Mouse (Mus musculus) left cerebral cortex, adult 18-20 months (tissue): ENCODE measurements at regions not wholly inside any gene's neighbourhood (a gene's known extent, or its start where the extent isn't known, plus 50 kb on each side); places are given as distances from the start of the nearest gene placed in this dataset.

Experiments
- DNase-seq, 2 experiments: peaks; one replicate each; pipeline ENCODE4 v3.0.0; 2021 to 2022; ENCODE audit warnings: low spot score in 2 of 2, mixed read lengths in 1 of 2

DNA sequence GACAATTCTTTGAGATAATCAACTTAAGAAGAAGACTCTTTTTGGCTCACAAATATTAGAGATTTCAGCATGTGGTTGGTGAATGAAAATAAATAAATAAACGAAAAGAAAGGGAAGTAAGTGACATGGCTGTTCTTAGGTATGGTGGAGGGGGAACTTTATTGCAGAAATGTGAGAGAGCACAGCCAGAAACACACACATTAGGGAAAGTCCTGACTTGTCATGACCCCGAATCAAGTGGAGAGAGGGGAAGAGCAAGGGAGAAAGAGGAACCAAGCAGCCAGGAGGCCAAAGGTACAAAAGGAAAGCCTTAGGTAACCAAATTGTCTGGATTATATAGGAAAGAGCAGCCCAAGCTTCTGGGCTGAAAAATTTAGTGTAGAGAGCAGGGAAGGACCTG is 1172.7 kb downstream of the D3Ertd751e start:
- no peak for DNase-seq

DNA sequence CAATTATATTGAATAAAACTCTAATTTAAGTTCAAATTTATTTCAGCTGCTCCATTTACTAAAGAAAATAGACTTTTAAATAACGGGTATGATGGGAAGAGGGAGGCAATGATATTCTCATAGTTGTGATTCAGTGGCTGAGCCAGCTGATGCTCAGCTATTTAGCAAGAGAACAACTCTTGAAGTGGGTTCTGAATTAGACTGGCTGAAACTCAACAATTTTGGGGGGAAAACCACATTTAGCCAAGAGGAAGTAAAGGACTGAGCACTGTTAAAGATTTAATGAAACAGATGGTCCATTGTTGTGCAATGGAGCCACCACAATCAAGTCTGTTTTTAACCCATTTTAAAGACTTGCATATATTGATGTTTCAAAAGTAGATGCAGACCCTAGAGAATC is 1193.0 kb downstream of the D3Ertd751e start:
- DNase-seq = no peak

DNA sequence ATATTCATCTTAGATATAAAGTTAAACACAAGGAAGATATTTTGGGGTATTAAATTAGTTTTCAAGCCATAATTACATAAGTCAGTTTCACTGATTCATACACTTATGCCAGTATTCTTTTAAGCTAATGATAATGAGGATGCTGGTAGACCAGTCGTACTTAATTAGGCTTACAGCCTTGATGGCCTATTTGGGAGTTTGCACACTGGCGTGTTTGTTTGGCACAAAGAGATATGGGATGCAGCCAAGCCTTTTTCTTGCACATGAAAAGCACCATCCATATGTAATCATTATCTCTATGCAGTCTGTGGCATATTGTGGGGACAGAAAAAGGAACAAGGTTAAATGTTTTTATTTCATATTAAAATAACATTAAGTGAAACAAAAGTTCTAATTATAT is 1234.7 kb downstream of the D3Ertd751e start:
- no peak for DNase-seq
